Mouse (Mus musculus) monocyte, adult 59 days (primary cell): ENCODE data around the gene Sppl2a. TPM values are rescaled to one million over a fixed set of nuclear protein-coding genes. Genes with fewer than 3 reads are reported as not detected.

Experiments
- total RNA-seq, 2 experiments: library from RNA; stranded (reverse); gene quantifications; one replicate each; pipeline ENCODE4 v1.2.4; 2023

Sppl2a gene
- 100 to 1,000 TPM; 105 to 107 TPM for total RNA-seq

DNA sequence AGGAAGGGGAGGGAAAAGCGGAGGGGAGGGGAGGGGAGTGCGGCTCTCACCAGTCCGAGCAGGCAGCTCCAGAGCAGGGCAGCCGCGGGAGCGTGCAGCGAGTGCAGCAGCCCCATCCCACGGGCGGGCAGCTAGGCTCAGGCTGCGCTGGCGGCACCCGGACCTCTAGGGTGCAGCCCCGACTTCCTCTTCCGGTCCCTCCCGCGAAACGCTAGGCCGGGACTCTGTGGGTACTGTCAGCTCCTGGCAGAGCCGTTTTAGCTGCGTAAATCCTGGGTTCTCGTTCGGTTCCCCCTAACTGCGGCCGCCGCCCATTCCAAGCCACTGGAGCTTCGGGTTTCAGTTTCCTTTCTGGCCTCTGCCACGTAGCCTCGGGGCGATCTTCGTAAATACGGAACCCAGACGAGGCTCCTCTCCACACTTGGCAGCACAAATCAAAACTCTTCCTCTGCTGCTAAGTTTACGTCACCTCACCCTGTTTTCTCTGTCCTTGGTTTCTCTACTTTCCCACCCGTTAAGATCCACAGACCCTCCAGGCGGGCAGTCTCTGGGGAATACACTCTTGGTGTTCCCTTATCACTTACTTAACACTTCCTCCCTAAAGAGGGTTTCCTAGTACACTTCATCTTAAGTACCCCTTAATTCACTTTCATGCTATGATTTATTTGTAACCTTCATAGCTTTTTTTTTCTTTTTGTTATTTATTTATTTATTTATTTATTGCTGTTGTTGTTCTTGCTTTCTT is at the start of gene Sppl2a:
Sppl2a (minus strand) TSS at position 339 of the 745 bp plus-strand sequence.

DNA sequence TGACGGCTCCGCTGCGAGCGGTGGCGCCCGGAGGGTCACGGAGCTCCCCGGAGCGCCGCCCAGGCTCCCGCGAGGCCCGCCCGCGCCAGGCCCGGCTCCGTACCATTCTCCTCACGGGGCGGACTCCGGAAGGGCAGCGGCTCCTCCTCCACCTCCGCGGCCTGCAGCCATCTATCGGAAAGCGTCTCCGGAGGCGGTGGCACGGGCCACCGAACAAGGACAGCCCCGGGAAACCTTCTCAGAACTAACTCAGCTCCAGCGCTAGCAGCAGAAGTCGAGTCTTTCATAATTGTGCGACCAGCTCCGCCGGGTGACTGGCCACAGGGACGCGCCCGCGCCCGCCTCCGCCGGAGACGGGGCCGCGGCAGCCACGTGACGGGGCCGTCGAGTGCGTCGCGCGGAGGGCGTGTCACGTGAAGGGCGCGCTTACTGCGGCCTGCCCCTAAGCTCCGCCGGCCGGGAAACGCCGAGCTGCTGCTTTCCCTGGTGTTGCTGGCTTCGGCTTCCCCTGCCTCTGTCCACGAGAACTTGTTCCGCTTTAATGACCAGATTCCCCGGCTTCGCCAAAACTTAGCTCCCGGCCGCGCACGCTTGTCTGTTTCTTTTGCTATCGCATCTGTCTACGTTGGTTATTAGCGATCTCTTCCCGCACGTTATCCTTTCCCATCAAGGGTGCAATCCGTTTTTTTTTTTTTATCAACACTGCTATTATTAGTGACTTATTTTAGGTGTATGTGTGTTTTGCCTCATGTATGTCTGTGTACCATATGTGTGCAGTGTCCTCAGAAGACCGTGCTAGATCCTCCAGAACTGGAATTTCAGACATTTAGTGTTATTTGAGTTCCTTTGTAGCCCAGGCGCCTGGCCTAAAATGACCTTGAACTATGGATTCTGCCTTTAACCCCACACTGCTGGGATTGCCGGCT is 56.9 kb downstream of the Sppl2a start, which contains the start of gene Trpm7:
Trpm7 (minus strand) TSS at position 360 of the 926 bp plus-strand sequence.

Other genes starting within 250 kb of the Sppl2a start
- 10 to 100 TPM; 91.4 to 92.3 TPM for gene Usp8, start 225.9 kb downstream of the Sppl2a start, total RNA-seq
- under 1 TPM in 1 of 2 experiments, not detected in 1; 0.39 TPM for gene Usp50, start 149.8 kb downstream of the Sppl2a start, total RNA-seq
- 10 to 100 TPM; 58.4 to 73.4 TPM for gene Trpm7, start 57.0 kb downstream of the Sppl2a start, total RNA-seq
- gene Ap4e1, start 75.5 kb upstream of the Sppl2a start, total RNA-seq, result 10 to 100 TPM; 15.4 to 18.8 TPM
- gene Blvra, start 137.4 kb upstream of the Sppl2a start, total RNA-seq, result 100 to 1,000 TPM in 1 of 2 experiments, 10 to 100 TPM in 1; 76.1 to 102 TPM
- 1 to 10 TPM; 3.6 to 4.6 TPM for gene Ncaph, start 200.7 kb upstream of the Sppl2a start, total RNA-seq
- gene Itpripl1, start 210.2 kb upstream of the Sppl2a start, total RNA-seq, result 10 to 100 TPM; 38.5 to 39.2 TPM